Comparison of ENCODE assay signal across 8 mouse cellular contexts in the genomic region with DNA sequence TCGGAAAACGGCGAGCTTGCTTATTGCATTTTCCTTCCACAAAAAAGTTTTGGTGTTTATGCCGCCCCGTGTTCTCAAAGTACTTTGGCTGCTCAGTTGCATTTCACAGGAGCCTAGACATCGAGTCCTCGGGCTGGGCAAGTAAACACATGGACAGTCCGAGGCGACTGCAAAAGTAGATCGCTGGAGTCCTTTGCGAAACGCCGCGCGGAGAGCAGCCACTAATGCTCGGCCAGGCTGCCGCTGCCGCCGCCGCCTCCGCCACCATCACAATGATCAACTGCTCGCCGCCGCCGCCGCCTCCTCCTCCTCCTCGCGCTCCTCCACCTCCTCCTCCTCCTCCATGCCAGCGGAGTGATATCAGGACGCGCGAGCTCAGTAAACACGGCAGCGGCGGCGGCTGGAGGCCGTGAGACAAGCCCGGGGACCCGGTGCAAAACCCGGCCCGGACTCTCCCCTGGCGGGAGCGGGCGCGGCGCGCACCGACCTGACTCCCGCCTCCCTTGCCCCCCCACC. TPM values are rescaled to one million over a fixed set of nuclear protein-coding genes. Genes with fewer than 3 reads are reported as not detected.
DNase-seq lines count a peak whose midpoint lies in the region; ATAC-seq and TF ChIP-seq lines count a peak whose summit lies in the region.

A gene (minus strand): TSS at position 441 of the 516 bp plus-strand sequence.

- peak within 1 kb of the TSS; percentile 71 for H3K4me3 ChIP-seq in erythroblast, embryonic 14.5 days (replicated peaks)
- H3K4me3 ChIP-seq in heart, embryonic 12.5 days = peak within 1 kb of the TSS; percentile 89
- peak within 1 kb of the TSS; percentile 89 for H3K4me3 ChIP-seq in kidney, embryonic 16.5 days (ENCODE audit: low read length)
- H3K4me3 ChIP-seq in liver, embryonic 11.5 days (ENCODE audit: low read depth, low read length) = peak within 1 kb of the TSS; percentile 66
- H3K4me3 ChIP-seq in myocyte = peak within 1 kb of the TSS; percentile 97

- H3K27me3 ChIP-seq in erythroblast, embryonic 14.5 days (ENCODE audit: control insufficient read depth) = peaks cover 23% of the 10 kb centered on the region
- no peaks in the 10 kb centered on the region for H3K27me3 ChIP-seq in heart, embryonic 12.5 days (replicated peaks)
- no peaks in the 10 kb centered on the region for H3K27me3 ChIP-seq in kidney, embryonic 16.5 days (ENCODE audit: insufficient read depth, low read length)
- no peaks in the 10 kb centered on the region for H3K27me3 ChIP-seq in liver, embryonic 11.5 days (replicated peaks; ENCODE audit: control insufficient read depth, insufficient read depth, low read length)
- no peaks in the 10 kb centered on the region for H3K27me3 ChIP-seq in myocyte (ENCODE audit: control insufficient read depth, insufficient read depth, insufficient read length)

- WGBS in heart, embryonic 12.5 days = under 1% methylated on average over 46 of the region's 49 CpGs
- under 1% methylated on average over 47 of the region's 49 CpGs for WGBS in kidney, embryonic 16.5 days
- WGBS in liver, embryonic 11.5 days = 0% methylated on average over 44 of the region's 49 CpGs

- H3K4me1 ChIP-seq in erythroblast, embryonic 14.5 days (ENCODE audit: control insufficient read depth) = peaks cover 37% of the 10 kb centered on the region
- H3K4me1 ChIP-seq in heart, embryonic 12.5 days (replicated peaks) = peaks cover 4% of the 10 kb centered on the region; the same call in 1 of the 2 replicates
- H3K4me1 ChIP-seq in kidney, embryonic 16.5 days (ENCODE audit: insufficient read depth, low read length) = peaks cover 12% of the 10 kb centered on the region; the same call in 1 of the 2 replicates
- H3K4me1 ChIP-seq in liver, embryonic 11.5 days (replicated peaks; ENCODE audit: control insufficient read depth, insufficient read depth, low read length) = peaks cover 5% of the 10 kb centered on the region

- peak within 1 kb of the TSS; percentile 94 for H3ac ChIP-seq in myocyte (ENCODE audit: control insufficient read depth, insufficient read length)

- H3K9me3 ChIP-seq in erythroblast, embryonic 14.5 days (ENCODE audit: control insufficient read depth, low read length) = no peaks in the 10 kb centered on the region
- no peaks in the 10 kb centered on the region for H3K9me3 ChIP-seq in heart, embryonic 12.5 days (replicated peaks)
- no peaks in the 10 kb centered on the region for H3K9me3 ChIP-seq in kidney, embryonic 16.5 days (ENCODE audit: low read length)
- no peaks in the 10 kb centered on the region for H3K9me3 ChIP-seq in liver, embryonic 11.5 days (ENCODE audit: control insufficient read depth, low read length)

- TF ChIP-seq POLR2A in myocyte (IDR thresholded peaks at IDR 0.05; ENCODE audit: insufficient read length, low read depth) = peak; percentile 81

- peak within 1 kb of the TSS; percentile 97 for H3K4me2 ChIP-seq in heart, embryonic 12.5 days
- H3K4me2 ChIP-seq in kidney, embryonic 16.5 days (replicated peaks; ENCODE audit: low read depth, low read length) = peak within 1 kb of the TSS; percentile 70
- H3K4me2 ChIP-seq in liver, embryonic 11.5 days = peak within 1 kb of the TSS; percentile 93
- peak within 1 kb of the TSS; percentile 88 for H3K4me2 ChIP-seq in myocyte (ENCODE audit: low read depth)

- ATAC-seq in heart, embryonic 12.5 days (ENCODE audit: insufficient number of reproducible peaks, low FRiP score) = peak; percentile 55
- ATAC-seq in kidney, embryonic 16.5 days (ENCODE audit: low FRiP score, low TSS enrichment) = peak; percentile 33; the same call in 1 of the 2 replicates
- ATAC-seq in liver, embryonic 11.5 days (replicated peaks; ENCODE audit: low FRiP score) = peak; percentile 60

- peaks cover 31% of the 10 kb centered on the region for H3K79me2 ChIP-seq in myocyte (ENCODE audit: control insufficient read depth, insufficient read depth)

- peak within 1 kb of the TSS; percentile 95 for H3K9ac ChIP-seq in heart, embryonic 12.5 days
- peak within 1 kb of the TSS; percentile 95 for H3K9ac ChIP-seq in kidney, embryonic 16.5 days (replicated peaks; ENCODE audit: low read length)
- peak within 1 kb of the TSS; percentile 66 for H3K9ac ChIP-seq in liver, embryonic 11.5 days (ENCODE audit: low read depth, low read length)

- peak within 1 kb of the TSS; percentile 98 for H3K27ac ChIP-seq in heart, embryonic 12.5 days (ENCODE audit: poor library complexity, severe bottlenecking)
- H3K27ac ChIP-seq in kidney, embryonic 16.5 days (ENCODE audit: low read length) = peak within 1 kb of the TSS; percentile 99
- H3K27ac ChIP-seq in liver, embryonic 11.5 days (ENCODE audit: low read depth, low read length) = peak within 1 kb of the TSS; percentile 91

- peak; percentile 91 for DNase-seq in CD4-positive, CD25-positive, alpha-beta regulatory T cell, adult 2 months (ENCODE audit: low read depth, low spot score)
- peak; percentile 79 for DNase-seq in brain, embryonic 18.5 days (ENCODE audit: low read depth, low spot score)
- peak; percentile 89 for DNase-seq in liver, embryonic 11.5 days (ENCODE audit: low spot score)
- peak; percentile 84 to 91 for DNase-seq in spleen, postnatal 4 days (ENCODE audit: low spot score in 2 of 2)

- no peaks in the 10 kb centered on the region for H3K36me3 ChIP-seq in erythroblast, embryonic 14.5 days (ENCODE audit: control insufficient read depth)
- no peaks in the 10 kb centered on the region for H3K36me3 ChIP-seq in heart, embryonic 12.5 days
- no peaks in the 10 kb centered on the region for H3K36me3 ChIP-seq in kidney, embryonic 16.5 days (ENCODE audit: insufficient read depth, low read length)
- H3K36me3 ChIP-seq in liver, embryonic 11.5 days (ENCODE audit: control insufficient read depth, insufficient read depth, low read length) = no peaks in the 10 kb centered on the region
- no peaks in the 10 kb centered on the region for H3K36me3 ChIP-seq in myocyte (ENCODE audit: control insufficient read depth, insufficient read depth)

TF ChIP-seq in myocyte, 11 proteins besides CTCF, POLR2A, EP300 and RAD21:
- TF ChIP-seq USF1 (IDR thresholded peaks at IDR 0.05; ENCODE audit: low read depth) = no peak
- TF ChIP-seq TCF12 (IDR thresholded peaks at IDR 0.05; ENCODE audit: insufficient read depth, poor library complexity, severe bottlenecking) = no peak
- TF ChIP-seq CEBPB (IDR thresholded peaks at IDR 0.05; ENCODE audit: insufficient read depth, poor library complexity, severe bottlenecking) = no peak
- TF ChIP-seq REST (IDR thresholded peaks at IDR 0.05; ENCODE audit: insufficient read depth, insufficient read length) = peak; percentile 23
- TF ChIP-seq SRF (IDR thresholded peaks at IDR 0.05; ENCODE audit: control insufficient read depth, insufficient read length, low read depth) = no peak
- peak in 1 of 3 experiments; percentile 4 for TF ChIP-seq MYOD1 (IDR thresholded peaks at IDR 0.05; ENCODE audit: control insufficient read depth in 1 of 3, insufficient read length in 2 of 3, low read depth in 2 of 3)
- TF ChIP-seq POLR2AphosphoS2 (IDR thresholded peaks at IDR 0.05; ENCODE audit: insufficient read length, low read depth) = peak; percentile 68
- peak; percentile 24 for TF ChIP-seq E2F4 (IDR thresholded peaks at IDR 0.05; ENCODE audit: insufficient read depth)
- TF ChIP-seq MYOG (IDR thresholded peaks at IDR 0.05; ENCODE audit: control insufficient read depth in 1 of 3, insufficient read depth in 1 of 3, insufficient read length in 2 of 3, low read depth in 2 of 3) = peak in 2 of 3 experiments; percentile 45 to 65
- TF ChIP-seq MAX (IDR thresholded peaks at IDR 0.05; ENCODE audit: low read depth) = no peak
- peak; percentile 8 for TF ChIP-seq TCF3 (IDR thresholded peaks at IDR 0.05; ENCODE audit: insufficient read length, low read depth)

RNA-seq across cellular contexts. Expression of the gene that starts here (rescaled TPM):
- polyA plus RNA-seq in erythroblast, embryonic 14.5 days (2012) = 0.03 and 0.04 TPM in 2 replicates
- polyA plus RNA-seq in heart, embryonic 12.5 days (2016; fragmentation: Nextera tagmentation; extraction: Ambion mirVana) = 2.6 and 3.0 TPM in 2 replicates
- 6.7 and 8.1 TPM in 2 replicates for polyA plus RNA-seq in kidney, embryonic 16.5 days (2015; fragmentation: Nextera tagmentation; extraction: Ambion mirVana)
- 2.9 and 3.1 TPM in 2 replicates for polyA plus RNA-seq in liver, embryonic 11.5 days (2014; fragmentation: Nextera tagmentation; extraction: Ambion mirVana)
- polyA plus RNA-seq in myocyte (2012; fragmentation: generic; extraction: Trizol) = 3.1 TPM

Comparison
In these comparisons a context has a peak if more than half of its experiments do, and no peak if none do; other contexts are left out.
1. Peak in every context shown above with its lines: DNase-seq, ATAC-seq, H3K4me3 ChIP-seq and H3K27ac ChIP-seq.